Mouse (Mus musculus): ENCODE measurements around the gene Tenm2.

Gene Tenm2

DNA sequence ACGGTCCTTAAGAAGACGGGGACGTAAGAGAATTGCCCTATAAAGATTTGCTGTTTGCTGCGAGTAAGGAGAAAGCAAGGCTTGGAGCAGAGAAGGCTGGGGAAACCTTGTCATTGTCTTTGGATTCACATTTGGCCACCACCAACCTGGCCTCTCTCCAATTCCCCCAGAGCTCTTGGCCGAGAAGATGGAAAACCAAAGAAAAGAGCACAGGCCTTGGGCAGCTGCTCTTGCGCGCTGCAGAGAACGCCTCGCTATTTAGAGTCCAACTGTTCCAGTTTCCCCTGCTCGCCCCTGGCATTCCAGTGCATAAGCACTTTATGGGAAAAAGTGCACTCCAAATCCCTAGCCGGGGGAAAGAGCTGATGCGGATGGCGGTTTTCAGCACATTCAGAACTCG lies 1139.5 kb downstream of the Tenm2 start:
- no peak for TF ChIP-seq GATA4 (IDR thresholded peaks at IDR 0.05; ENCODE audit: insufficient replicate concordance, low read length)

DNA sequence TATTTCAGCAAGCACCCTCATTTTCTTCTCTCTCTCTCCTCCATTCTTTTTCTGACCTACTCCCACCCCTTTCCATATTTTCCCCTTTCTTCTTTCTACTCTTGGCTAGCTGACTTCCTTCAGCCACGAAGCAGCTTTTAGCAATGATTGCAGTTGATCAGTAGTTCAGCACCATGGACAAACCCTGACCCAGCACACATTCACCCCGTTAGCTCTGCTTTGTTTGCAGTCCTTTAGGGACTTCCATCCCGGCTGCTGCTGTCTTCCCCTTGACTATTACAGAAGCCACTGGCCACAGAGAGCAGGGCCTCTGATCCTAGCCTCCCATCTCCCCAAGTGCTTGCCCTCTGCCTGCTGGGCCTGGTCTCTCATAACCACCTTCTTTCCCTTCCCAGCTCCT lies 1145.6 kb downstream of the Tenm2 start:
- no peak for TF ChIP-seq GATA4 (IDR thresholded peaks at IDR 0.05; ENCODE audit: insufficient replicate concordance, low read length)

GRCm38 (mm10) chr11:36081399-36082053 lies 1154.2 kb downstream of the Tenm2 start:
- no peak for TF ChIP-seq GATA4 (IDR thresholded peaks at IDR 0.05; ENCODE audit: insufficient replicate concordance, low read length)

GRCm38 (mm10) chr11:36080766-36081165 lies 1155.0 kb downstream of the Tenm2 start:
- TF ChIP-seq GATA4 (IDR thresholded peaks at IDR 0.05; ENCODE audit: insufficient replicate concordance, low read length): no peak

- no peak for TF ChIP-seq GATA4 (IDR thresholded peaks at IDR 0.05; ENCODE audit: insufficient replicate concordance, low read length)
Measured at GRCm38 (mm10) chr11:36078391-36078790, 1157.4 kb downstream of the Tenm2 start.

GRCm38 (mm10) chr11:36074015-36074567 lies 1161.7 kb downstream of the Tenm2 start:
- TF ChIP-seq GATA4 (IDR thresholded peaks at IDR 0.05; ENCODE audit: insufficient replicate concordance, low read length): no peak

GRCm38 (mm10) chr11:36073074-36073818 lies 1162.5 kb downstream of the Tenm2 start:
- no peak for TF ChIP-seq GATA4 (IDR thresholded peaks at IDR 0.05; ENCODE audit: insufficient replicate concordance, low read length)

DNA sequence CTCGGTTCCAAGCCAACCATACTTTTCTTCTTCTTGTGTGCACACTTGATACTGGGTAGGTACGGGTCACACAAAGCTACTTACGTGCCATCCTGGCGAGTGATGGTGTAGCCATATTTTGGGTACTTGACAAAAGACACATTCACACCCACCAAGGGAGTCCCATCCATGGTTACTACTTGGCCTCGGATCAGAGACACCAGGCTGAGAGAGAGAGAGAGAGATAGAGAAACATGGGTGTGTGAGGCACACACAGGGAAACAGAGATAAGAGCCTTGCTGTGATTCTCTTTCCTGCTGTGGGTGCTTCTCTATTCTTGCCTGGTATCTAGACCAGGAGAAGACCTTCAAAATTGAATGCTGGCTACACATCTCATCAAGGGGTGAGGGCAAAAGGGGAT lies 1163.1 kb downstream of the Tenm2 start:
- TF ChIP-seq GATA4 (IDR thresholded peaks at IDR 0.05; ENCODE audit: insufficient replicate concordance, low read length): no peak

- TF ChIP-seq GATA4 (IDR thresholded peaks at IDR 0.05; ENCODE audit: insufficient replicate concordance, low read length): no peak
Measured at GRCm38 (mm10) chr11:36072038-36072437, 1163.7 kb downstream of the Tenm2 start.

GRCm38 (mm10) chr11:36059325-36059843 lies 1176.4 kb downstream of the Tenm2 start:
- TF ChIP-seq GATA4 (IDR thresholded peaks at IDR 0.05; ENCODE audit: insufficient replicate concordance, low read length): no peak

GRCm38 (mm10) chr11:36056525-36056924 lies 1179.2 kb downstream of the Tenm2 start:
- no peak for TF ChIP-seq GATA4 (IDR thresholded peaks at IDR 0.05; ENCODE audit: insufficient replicate concordance, low read length)

DNA sequence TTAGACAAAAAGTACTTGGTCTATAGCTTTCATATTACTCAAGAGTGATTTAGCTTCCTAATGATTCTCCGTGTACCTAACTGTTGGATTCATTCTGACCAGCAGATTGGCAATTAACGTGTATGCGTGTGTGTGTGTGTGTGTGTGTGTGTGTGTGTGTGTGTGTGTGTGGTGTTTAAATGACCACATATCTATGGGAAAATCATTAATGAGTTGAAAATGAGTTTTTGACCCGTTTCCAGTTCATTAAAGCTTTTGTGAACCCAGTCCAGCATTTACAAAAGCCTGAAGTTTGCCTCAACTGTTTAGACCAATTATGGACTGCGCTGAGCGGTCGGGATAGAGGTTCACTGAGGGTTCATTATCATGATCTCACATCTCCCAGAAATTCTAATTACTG lies 1181.4 kb downstream of the Tenm2 start:
- no peak for TF ChIP-seq GATA4 (IDR thresholded peaks at IDR 0.05; ENCODE audit: insufficient replicate concordance, low read length)

GRCm38 (mm10) chr11:36053457-36053856 lies 1182.3 kb downstream of the Tenm2 start:
- TF ChIP-seq GATA4 (IDR thresholded peaks at IDR 0.05; ENCODE audit: insufficient replicate concordance, low read length): no peak

DNA sequence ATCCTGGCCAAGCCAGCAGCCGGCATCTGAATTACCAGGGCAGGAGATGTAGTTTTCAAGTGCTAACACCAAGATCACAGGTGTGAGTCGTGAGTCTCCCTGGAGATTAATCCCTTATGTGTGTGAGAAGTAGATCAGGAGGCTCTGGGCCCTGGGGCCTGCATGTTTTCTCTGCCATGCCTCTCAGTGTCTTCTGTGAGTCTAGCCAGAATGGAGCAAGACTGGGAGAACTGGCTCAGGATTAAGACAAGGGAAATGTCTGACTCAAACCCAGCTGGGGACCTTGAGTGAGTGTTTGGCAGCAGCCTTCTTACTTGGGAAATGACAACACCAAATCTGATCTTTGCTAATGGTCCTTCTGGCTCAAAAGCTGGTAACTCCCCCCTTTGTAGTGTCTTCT lies 1183.2 kb downstream of the Tenm2 start:
- no peak for TF ChIP-seq GATA4 (IDR thresholded peaks at IDR 0.05; ENCODE audit: insufficient replicate concordance, low read length)

- no peak for TF ChIP-seq GATA4 (IDR thresholded peaks at IDR 0.05; ENCODE audit: insufficient replicate concordance, low read length)
Measured at GRCm38 (mm10) chr11:36052091-36052490, 1183.7 kb downstream of the Tenm2 start.

DNA sequence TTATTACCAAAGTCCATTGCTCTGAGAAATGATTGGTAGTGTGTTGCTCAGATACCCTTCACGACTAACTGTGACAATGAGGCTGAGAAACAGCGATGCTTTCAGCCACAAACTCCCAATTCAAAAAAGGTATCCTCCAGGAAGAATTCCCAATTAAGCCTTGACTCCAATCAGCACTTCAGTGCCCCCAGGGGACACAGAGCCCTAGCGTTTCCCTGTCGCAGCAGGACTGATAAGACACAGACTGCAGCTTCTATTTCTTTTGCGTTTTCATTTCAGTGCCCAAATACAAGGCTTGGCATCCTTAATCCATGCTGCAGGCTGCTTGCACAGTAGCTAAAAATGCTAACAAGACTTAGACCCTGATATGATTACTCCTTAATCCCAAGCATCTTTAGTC lies 1186.2 kb downstream of the Tenm2 start:
- no peak for TF ChIP-seq GATA4 (IDR thresholded peaks at IDR 0.05; ENCODE audit: insufficient replicate concordance, low read length)
